Mouse (Mus musculus) kidney, postnatal 0 days (tissue): ENCODE data around the gene Pgap1. TPM values are rescaled to one million over a fixed set of nuclear protein-coding genes. Genes with fewer than 3 reads are reported as not detected.
A peak's percentile ranks its signal among the peaks of the same experiment; 100 is the strongest.

Experiments used
- ATAC-seq: fragments of 200-750 bp; cut with Nextera tagmentation; replicated peaks from 2 replicates; pipeline ENCODE4 v1.8.0; 2017; ENCODE audit warnings: low read depth, moderate number of reproducible peaks, moderate TSS enrichment, moderate library complexity; ENCODE audit not compliant: low FRiP score
- DNase-seq: peaks from one replicate; pipeline ENCODE4 v3.0.0-alpha.2; 2016; ENCODE audit warnings: low spot score
- H3K27ac ChIP-seq: fragments of 300-500 bp; sonication (generic); 2 replicates; pipeline ENCODE4 v1.5.1; 2014; ENCODE audit warnings: mild to moderate bottlenecking
- H3K27me3 ChIP-seq: fragments of 300-500 bp; sonication (generic); 2 replicates; pipeline ENCODE4 v1.6.1; 2014; ENCODE audit warnings: low read length, mixed read lengths; ENCODE audit not compliant: insufficient read depth
- H3K36me3 ChIP-seq: fragments of 300-500 bp; sonication (generic); 2 replicates; pipeline ENCODE4 v1.6.1; 2014; ENCODE audit warnings: low read length, mixed read lengths; ENCODE audit not compliant: insufficient read depth
- H3K4me1 ChIP-seq: fragments of 300-500 bp; sonication (generic); replicated peaks from 2 replicates; pipeline ENCODE4 v1.6.1; 2014; ENCODE audit warnings: antibody characterized with exemption, low read length, mixed read lengths; ENCODE audit not compliant: insufficient read depth
- H3K4me2 ChIP-seq: fragments of 300-500 bp; sonication (generic); 2 replicates; pipeline ENCODE4 v1.6.1; 2014; ENCODE audit warnings: mild to moderate bottlenecking, low read length, moderate library complexity, mixed read lengths
- H3K4me3 ChIP-seq: fragments of 300-500 bp; sonication (generic); replicated peaks from 2 replicates; pipeline ENCODE4 v1.5.1; 2014; ENCODE audit warnings: low read depth, low read length
- H3K9ac ChIP-seq: fragments of 300-500 bp; sonication (generic); 2 replicates; pipeline ENCODE4 v1.6.1; 2014; ENCODE audit warnings: low read depth, low read length
- H3K9me3 ChIP-seq: fragments of 300-500 bp; sonication (generic); replicated peaks from 2 replicates; pipeline ENCODE4 v1.6.1; 2016; ENCODE audit warnings: low read length, inconsistent platforms, mixed read lengths
- CTCF ChIP-seq: IDR thresholded peaks from 2 replicates; pipeline ENCODE4 v1.5.1; 2016; ENCODE audit warnings: antibody characterized with exemption, low read depth, mild to moderate bottlenecking, moderate library complexity
- WGBS: fragments of 180-500 bp; shearing (Covaris S2); extraction: QIAGEN DNeasy Blood & Tissue Kit; methylation state at CpG from one replicate; pipeline ENCODE4 v1.1.7; 2014; 5-methylcytosine and 5-hydroxymethylcytosine counted together
- polyA plus RNA-seq: library from polyadenylated mRNA; unstranded; fragments of >200 nt; fragmentation: Nextera tagmentation; extraction: Ambion mirVana; gene quantifications from 2 replicates; pipeline ENCODE4 v1.2.1, GENCODE M21; 2015

The Pgap1 gene
- polyA plus RNA-seq, 1 experiment from 2014 or later, result 5.5 TPM

DNA sequence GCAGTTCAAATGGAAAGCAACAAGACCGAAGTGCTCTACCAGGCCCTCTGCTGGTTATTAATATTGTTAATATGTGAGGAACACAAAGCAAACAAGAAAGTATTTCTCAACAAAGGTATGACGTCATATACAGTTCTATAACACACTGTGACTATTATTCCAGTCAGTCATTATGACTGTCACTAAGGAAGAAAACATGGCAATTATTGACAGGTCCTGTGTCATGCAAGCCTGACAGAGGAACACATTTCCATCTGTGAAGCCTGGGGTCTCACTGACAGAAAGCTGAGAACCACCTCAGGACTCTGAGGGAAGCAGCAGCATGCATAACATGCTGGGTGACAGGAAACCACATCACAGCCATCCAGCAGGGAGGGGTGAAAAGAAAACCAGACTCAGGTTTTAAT lies 65.0 kb downstream of the Pgap1 start:
- no peak overlapping the region for H3K4me2 ChIP-seq
- 0 out of 2 replicates have a peak, but pooled peaks cover 2% of the 10 kb centered on the region for H3K36me3 ChIP-seq
- no peaks in the 10 kb centered on the region for H3K9me3 ChIP-seq
- no peak overlapping the region for H3K4me3 ChIP-seq
- H3K4me1 ChIP-seq, result no peaks in the 10 kb centered on the region
- 81% methylated on average over 2 of the region's 2 CpGs for WGBS
- H3K27me3 ChIP-seq, result no peaks in the 10 kb centered on the region
- DNase-seq (peak; percentile 6), ATAC-seq (no peak)
- H3K27ac ChIP-seq, result no peak overlapping the region
- no peak overlapping the region for H3K9ac ChIP-seq
- TF ChIP-seq CTCF, result peak; percentile 27; the same call in 1 of the 2 replicates

DNA sequence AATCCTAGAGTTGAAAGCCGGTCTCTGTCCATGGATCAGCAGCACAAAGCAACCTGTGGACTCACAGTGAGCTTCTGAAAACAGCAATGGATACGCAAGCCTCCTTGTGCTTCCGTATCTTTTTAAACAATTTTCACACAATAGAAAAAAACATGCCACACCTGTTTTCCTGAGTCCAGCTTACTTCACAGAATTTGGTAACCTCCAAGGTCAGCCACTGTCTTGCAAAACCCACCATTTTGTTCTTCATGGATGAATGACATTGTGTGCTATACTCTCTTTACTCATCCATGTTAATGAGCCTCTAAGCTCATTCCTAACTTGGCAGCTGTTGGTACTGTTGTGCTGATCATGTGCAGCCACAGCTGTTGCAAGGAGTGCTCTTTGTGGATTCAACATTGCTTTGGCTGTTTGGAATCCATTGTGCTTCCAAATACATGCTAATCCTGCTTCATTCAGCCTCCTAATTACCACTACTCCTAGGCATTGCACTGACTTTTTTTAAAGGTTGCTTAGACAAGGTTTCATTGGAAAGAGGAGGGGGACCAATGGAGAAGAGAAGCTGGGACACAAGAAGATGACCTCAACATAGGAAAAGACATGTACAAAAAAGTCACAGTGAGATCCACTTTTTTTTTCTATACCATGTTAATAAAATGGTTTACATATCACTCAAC lies 72.6 kb downstream of the Pgap1 start:
- H3K9me3 ChIP-seq, result no peaks in the 10 kb centered on the region
- H3K27me3 ChIP-seq, result no peaks in the 10 kb centered on the region
- H3K4me2 ChIP-seq, result no peak overlapping the region
- no peak for TF ChIP-seq CTCF
- DNase-seq (no peak), ATAC-seq (no peak)
- no peak overlapping the region for H3K9ac ChIP-seq
- H3K4me1 ChIP-seq, result no peaks in the 10 kb centered on the region
- 0 out of 2 replicates have a peak, but pooled peaks cover 2% of the 10 kb centered on the region for H3K36me3 ChIP-seq
- no peak overlapping the region for H3K4me3 ChIP-seq
- no peak overlapping the region for H3K27ac ChIP-seq
- WGBS, result 91% methylated on average over 3 of the region's 3 CpGs

DNA sequence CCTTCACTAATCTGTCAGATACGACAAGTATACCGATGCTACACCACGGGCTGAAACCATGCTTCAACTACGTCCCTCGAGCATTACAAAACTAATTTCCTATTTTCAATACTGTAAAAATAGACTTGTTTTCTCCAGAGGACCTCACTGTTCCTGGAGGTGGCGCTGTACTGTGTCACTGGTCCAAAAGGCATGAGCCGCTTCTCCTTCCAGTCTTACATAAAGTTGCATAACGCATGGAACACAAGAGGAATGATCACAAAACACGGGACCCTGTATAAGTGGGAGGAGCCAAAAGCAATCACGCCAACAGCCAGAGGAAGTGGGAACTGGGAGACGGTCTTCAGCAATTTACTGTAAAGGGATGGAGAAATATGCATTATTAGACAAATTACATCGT lies 77.0 kb downstream of the Pgap1 start:
- H3K9me3 ChIP-seq, result no peaks in the 10 kb centered on the region
- no peaks in the 10 kb centered on the region for H3K4me1 ChIP-seq
- TF ChIP-seq CTCF, result no peak
- H3K27me3 ChIP-seq, result no peaks in the 10 kb centered on the region
- no peak overlapping the region for H3K27ac ChIP-seq
- DNase-seq (no peak), ATAC-seq (no peak)
- no peak overlapping the region for H3K4me3 ChIP-seq
- H3K4me2 ChIP-seq, result no peak overlapping the region
- no peaks in the 10 kb centered on the region for H3K36me3 ChIP-seq
- 96% methylated on average over 12 of the region's 12 CpGs for WGBS
- no peak overlapping the region for H3K9ac ChIP-seq

DNA sequence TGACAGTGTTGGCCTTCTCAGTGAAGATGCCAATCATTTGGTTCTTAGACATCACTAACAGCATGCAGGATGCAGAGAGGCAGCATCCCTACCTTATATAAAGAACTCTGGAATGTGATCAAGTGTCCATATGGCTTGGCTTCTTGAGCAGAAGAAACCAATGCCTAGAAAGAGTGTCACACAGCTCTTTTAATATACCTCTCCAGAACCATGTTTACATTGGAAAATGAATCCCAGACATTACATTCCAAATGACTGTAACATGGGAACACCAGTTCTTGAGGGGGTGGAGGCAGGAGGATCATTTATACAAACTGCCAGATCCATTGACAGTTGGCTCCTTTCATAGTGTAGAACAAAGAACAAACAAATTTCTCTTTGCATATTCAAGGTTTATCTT lies 88.8 kb downstream of the Pgap1 start:
- no peak for ATAC-seq
- Histone ChIP-seq H3K9ac (no peak overlapping the region), H3K27me3 (no peaks in the 10 kb centered on the region), H3K9me3 (no peaks in the 10 kb centered on the region), H3K4me3 (no peak overlapping the region), H3K36me3 (no peaks in the 10 kb centered on the region), H3K4me2 (no peak overlapping the region), H3K27ac (no peak overlapping the region), H3K4me1 (no peaks in the 10 kb centered on the region)
- no peak for TF ChIP-seq CTCF
- no peak for DNase-seq

DNA sequence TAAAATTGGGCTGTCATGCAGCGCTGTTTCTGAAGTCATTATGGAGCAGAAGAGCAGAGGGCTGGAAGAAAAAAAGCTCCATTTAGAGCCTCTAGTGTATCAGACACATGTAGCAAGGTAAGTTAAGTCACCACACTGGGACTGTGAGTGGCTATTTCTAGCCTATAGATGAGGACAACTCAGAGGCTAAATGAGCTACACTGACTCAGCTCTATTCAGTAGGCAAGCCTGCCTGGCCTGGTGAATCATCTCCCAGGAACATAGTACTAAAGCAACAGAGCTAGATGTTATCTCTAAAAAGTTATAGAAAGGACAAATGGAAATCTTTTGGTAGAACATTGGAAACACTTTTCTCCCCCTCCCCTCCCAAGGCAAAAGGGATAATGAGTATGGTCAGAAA lies 90.1 kb downstream of the Pgap1 start:
- no peak for ATAC-seq
- no peak overlapping the region for H3K4me3 ChIP-seq
- H3K4me1 ChIP-seq, result no peaks in the 10 kb centered on the region
- H3K27me3 ChIP-seq, result no peaks in the 10 kb centered on the region
- no peak overlapping the region for H3K9ac ChIP-seq
- DNase-seq, result no peak
- H3K27ac ChIP-seq, result no peak overlapping the region
- TF ChIP-seq CTCF, result no peak
- no peaks in the 10 kb centered on the region for H3K9me3 ChIP-seq
- WGBS, result 92% methylated on average over 1 of the region's 1 CpGs
- no peaks in the 10 kb centered on the region for H3K36me3 ChIP-seq
- H3K4me2 ChIP-seq, result no peak overlapping the region

DNA sequence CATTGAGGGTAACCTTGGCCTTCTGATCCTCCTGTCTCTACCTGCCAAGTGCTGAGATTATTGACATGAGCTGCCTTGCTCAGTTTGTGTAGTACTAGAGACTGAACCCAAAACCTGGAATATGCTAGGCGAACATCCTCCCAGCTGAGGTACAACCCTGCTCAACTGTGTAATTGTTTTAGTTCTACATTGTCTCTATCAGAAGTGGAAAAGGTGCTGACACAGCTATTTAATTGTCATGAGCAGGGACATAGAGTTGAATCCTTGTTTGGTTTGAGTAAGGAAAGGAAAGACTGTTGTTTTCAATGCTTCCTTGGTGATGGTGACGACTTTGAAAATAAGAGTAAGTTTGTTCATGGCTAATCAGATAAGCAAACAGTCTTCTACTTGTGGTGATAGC lies 105.4 kb downstream of the Pgap1 start:
- ATAC-seq (no peak), DNase-seq (no peak)
- Histone ChIP-seq H3K27ac (no peak overlapping the region), H3K4me3 (no peak overlapping the region), H3K27me3 (no peaks in the 10 kb centered on the region), H3K36me3 (no peaks in the 10 kb centered on the region), H3K4me1 (no peaks in the 10 kb centered on the region), H3K9ac (no peak overlapping the region), H3K4me2 (no peak overlapping the region), H3K9me3 (no peaks in the 10 kb centered on the region)
- no peak for TF ChIP-seq CTCF
- 77% methylated on average over 2 of the region's 2 CpGs for WGBS

DNA sequence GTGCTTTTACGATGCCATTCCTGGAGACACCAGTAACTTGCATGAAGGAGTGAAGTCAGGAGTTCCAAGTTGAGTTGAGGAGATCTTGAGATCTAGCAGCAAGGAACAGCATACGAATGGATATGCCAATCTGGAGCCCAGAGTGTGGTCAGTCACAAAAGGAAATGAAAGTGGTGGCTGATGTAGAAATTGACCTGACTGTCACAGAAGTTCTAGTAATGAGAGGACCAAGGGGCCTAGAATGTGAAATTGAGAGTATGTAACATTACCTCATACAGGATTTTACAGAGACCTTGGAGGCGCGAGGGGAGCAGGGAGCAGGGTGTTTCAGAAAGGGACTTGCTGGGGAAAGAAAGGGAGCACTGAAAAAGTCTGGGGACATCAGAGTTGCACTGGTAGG lies 108.7 kb downstream of the Pgap1 start:
- no peaks in the 10 kb centered on the region for H3K9me3 ChIP-seq
- H3K27me3 ChIP-seq, result no peaks in the 10 kb centered on the region
- no peak overlapping the region for H3K27ac ChIP-seq
- no peak overlapping the region for H3K4me3 ChIP-seq
- no peaks in the 10 kb centered on the region for H3K4me1 ChIP-seq
- no peak overlapping the region for H3K4me2 ChIP-seq
- DNase-seq (no peak), ATAC-seq (no peak)
- no peaks in the 10 kb centered on the region for H3K36me3 ChIP-seq
- no peak overlapping the region for H3K9ac ChIP-seq
- no peak for TF ChIP-seq CTCF
- 72% methylated on average over 4 of the region's 4 CpGs for WGBS
